Mouse (Mus musculus): Measurements from ENCODE around the gene Gpbp1. TPM values are rescaled to one million over a fixed set of nuclear protein-coding genes. Genes with fewer than 3 reads are reported as not detected.

Gene Gpbp1
- polyA plus RNA-seq (2015; fragmentation: Nextera tagmentation; extraction: Ambion mirVana) = 112 and 114 TPM in 2 replicates

DNA sequence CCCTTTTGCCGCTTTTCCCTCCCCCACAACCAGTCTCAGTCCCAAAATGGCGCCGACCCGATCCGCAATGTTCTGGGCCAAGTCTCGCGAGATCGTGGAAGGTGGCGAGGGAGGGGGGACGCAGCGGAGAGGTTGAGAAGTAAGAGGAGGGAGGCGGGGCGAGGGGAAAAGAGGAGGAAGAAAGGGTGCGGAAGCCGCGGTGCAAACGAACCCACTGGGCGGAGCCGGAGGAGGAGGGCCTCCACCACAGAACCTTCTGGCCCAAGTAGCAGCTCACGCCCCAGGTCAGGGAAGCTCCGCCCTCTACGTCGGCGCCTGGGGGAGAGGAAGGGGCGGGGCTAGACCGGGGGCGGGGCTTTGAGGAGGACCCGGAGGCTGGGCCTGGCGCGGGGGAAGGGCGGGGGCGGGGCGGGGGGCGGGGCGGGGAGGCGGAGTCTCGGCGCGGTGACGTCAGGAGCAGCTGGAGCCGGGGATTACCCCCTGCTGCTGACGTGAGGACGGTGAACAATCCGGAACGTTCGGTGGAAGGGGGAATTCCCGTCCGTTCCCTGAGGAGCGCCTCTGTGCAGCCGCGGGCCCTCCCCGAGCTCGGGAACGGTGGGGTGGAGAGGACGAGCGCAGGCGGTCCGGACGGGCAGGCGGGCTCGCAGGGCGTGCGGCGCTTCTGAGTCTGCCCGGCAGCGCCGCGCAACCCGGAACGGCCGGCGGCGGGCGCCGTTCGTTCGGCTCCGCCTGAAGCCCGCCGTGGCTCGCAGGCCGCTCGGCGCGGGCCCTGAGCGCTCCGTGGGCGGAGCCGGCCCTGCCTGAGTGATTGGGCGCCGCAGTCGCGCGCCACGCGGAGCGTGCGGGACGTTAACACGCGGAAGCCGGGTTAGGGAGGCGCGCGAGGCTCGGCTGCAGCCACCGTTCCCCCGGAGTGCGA lies at the start of gene Gpbp1:
Gpbp1 (minus strand) TSS at position 310 of the 922 bp plus-strand sequence.
- ATAC-seq = peak; percentile 96
- peak within 1 kb of the TSS; percentile 93 for H3K4me3 ChIP-seq
- H3K36me3 ChIP-seq (ENCODE audit: poor library complexity, severe bottlenecking) = no peaks in the 10 kb centered on the region
- peaks cover 30% of the 10 kb centered on the region for H3K27me3 ChIP-seq
- WGBS = under 1% methylated on average over 83 of the region's 109 CpGs
- peaks cover 30% of the 10 kb centered on the region for H3K4me1 ChIP-seq
- H3K9me3 ChIP-seq (replicated peaks) = no peaks in the 10 kb centered on the region
- H3K9ac ChIP-seq = peak within 1 kb of the TSS; percentile 93
- H3K27ac ChIP-seq = peak within 1 kb of the TSS; percentile 98
- peak within 1 kb of the TSS; percentile 88 for H3K4me2 ChIP-seq

DNA sequence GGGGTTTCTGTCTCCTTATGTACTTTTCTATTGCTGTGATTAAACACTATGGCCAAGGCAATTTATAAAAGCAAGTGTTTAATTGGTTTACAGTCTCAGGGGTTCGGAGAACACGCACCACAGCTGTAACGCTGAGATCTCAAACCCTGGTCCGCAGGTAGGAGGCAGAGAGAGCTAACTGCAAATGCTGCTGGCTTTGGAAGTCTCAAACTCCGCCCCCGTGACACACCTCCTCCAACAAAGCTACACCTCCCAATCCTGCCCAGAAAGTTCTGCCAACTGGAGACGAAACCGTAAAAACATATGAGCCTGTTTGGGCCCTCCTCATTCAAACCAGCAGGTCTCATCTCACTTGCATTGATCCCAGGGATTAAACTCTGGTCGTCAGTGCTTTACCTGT lies 47.8 kb upstream of the Gpbp1 start:
- H3K4me1 ChIP-seq = no peaks in the 10 kb centered on the region
- 86% methylated on average over 9 of the region's 9 CpGs for WGBS
- H3K4me3 ChIP-seq = no peak overlapping the region
- H3K4me2 ChIP-seq = no peak overlapping the region
- no peak overlapping the region for H3K27ac ChIP-seq
- no peak for ATAC-seq
- no peaks in the 10 kb centered on the region for H3K27me3 ChIP-seq
- H3K9ac ChIP-seq = no peak overlapping the region
- no peaks in the 10 kb centered on the region for H3K36me3 ChIP-seq (ENCODE audit: poor library complexity, severe bottlenecking)
- H3K9me3 ChIP-seq (replicated peaks) = no peaks in the 10 kb centered on the region

DNA sequence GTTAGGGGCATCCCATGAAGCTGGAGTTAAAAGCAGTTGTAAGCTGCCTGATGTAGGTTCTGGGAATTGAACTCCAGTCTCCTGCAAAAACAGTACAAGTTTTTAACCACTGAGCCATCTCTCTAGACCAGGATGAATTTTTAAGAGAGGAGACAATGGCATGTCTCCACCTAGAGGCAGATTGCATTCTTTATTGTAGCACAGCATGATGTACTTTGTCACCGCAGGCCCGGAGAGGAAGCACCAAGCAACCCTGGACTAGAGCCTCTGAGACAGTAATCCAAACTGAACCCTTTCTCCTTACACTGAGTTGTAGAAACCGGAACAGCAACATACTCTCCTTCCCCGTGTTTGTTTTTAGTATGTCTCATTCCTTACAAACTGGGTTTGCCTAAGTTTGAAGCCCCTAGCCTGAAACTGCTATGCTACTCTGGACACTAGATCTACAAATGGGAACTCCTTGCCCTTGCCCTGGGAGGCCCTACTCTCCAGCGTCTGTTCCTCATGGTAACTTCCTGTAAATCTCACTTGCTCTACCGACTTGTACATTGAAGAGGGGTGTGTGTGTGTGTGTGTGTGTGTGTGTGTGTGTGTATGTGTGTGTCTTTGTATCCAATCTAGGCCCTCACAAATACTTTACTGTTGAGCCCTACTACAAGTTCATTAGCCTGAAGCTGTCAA lies 46.4 kb upstream of the Gpbp1 start:
- 86% methylated on average over 6 of the region's 6 CpGs for WGBS

DNA sequence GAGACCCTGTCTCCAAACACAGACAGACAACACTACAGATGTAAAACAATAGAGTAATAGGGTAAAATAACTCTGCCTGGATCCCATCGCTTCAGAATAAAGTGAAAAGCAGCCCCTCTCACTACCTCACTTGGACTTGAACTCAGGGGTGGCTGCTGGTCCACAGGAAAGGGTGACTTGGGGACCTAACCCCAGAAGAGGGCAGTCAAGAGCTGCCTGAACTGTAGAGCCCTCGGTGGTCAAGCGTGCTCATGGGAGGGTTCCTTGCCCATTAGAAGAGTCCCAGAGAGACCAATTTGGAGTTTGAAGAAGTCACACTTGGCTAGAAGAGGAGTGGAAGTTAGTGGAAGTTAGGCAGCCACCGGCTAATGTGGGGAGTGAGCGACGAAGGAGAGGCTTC lies 44.2 kb upstream of the Gpbp1 start:
- no peak overlapping the region for H3K4me3 ChIP-seq
- no peak overlapping the region for H3K27ac ChIP-seq
- no peak overlapping the region for H3K9ac ChIP-seq
- H3K9me3 ChIP-seq (replicated peaks) = no peaks in the 10 kb centered on the region
- no peaks in the 10 kb centered on the region for H3K4me1 ChIP-seq
- H3K36me3 ChIP-seq (ENCODE audit: poor library complexity, severe bottlenecking) = no peaks in the 10 kb centered on the region
- H3K4me2 ChIP-seq = no peak overlapping the region
- WGBS = 71% methylated on average over 6 of the region's 6 CpGs
- H3K27me3 ChIP-seq = no peaks in the 10 kb centered on the region
- no peak for ATAC-seq

More for the DNA sequence above, 46.4 kb upstream of the Gpbp1 start:
- H3K9me3 ChIP-seq (replicated peaks) = no peaks in the 10 kb centered on the region
- no peaks in the 10 kb centered on the region for H3K36me3 ChIP-seq (ENCODE audit: poor library complexity, severe bottlenecking)
- no peaks in the 10 kb centered on the region for H3K4me1 ChIP-seq
- H3K4me2 ChIP-seq = no peak overlapping the region
- H3K4me3 ChIP-seq = no peak overlapping the region
- H3K27me3 ChIP-seq = no peaks in the 10 kb centered on the region
- H3K9ac ChIP-seq = no peak overlapping the region
- no peak for ATAC-seq
- no peak overlapping the region for H3K27ac ChIP-seq

DNA sequence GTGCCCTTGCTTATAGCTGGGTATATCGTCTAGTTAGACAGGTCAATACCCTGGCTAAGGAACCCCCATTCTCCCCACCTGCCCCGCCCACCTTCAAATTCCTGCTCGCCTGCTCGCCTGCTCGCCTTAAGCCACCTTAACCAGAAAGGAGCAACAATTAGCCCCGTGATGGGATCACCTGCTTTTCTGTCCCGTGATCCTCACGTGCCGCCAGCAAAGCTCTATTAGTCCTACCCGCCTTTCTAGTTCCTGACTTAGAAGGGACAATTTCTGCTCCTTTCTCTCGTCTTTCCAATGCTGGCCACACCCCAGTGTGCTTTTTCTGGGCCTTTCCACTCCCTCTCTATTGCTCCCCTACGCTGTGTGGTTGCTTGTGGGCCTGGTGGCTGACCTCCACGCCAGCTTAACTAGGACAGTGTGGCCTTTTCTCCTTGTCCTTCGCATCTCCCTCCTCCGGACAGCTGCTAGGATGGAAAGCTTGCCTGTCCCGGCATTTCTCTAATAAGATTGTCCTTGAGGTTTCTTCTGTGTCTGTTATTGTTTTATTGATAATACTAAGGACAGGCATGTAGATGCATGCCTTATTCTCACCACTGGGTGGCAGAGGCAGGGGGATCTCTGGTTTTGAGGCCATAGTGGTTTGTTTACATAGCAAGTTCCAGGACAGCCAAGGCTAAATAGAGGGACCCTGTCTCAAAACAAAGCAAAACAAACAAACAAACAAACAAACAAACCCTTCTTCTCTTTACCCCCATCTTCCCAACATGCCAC lies 42.5 kb upstream of the Gpbp1 start:
- Histone ChIP-seq H3K9me3 (replicated peaks) (no peaks in the 10 kb centered on the region), H3K9ac (no peak overlapping the region), H3K27ac (no peak overlapping the region), H3K36me3 (ENCODE audit: poor library complexity, severe bottlenecking) (no peaks in the 10 kb centered on the region), H3K4me3 (no peak overlapping the region), H3K4me2 (no peak overlapping the region), H3K27me3 (no peaks in the 10 kb centered on the region), H3K4me1 (no peaks in the 10 kb centered on the region)
- 91% methylated on average over 16 of the region's 16 CpGs for WGBS
- ATAC-seq = no peak

DNA sequence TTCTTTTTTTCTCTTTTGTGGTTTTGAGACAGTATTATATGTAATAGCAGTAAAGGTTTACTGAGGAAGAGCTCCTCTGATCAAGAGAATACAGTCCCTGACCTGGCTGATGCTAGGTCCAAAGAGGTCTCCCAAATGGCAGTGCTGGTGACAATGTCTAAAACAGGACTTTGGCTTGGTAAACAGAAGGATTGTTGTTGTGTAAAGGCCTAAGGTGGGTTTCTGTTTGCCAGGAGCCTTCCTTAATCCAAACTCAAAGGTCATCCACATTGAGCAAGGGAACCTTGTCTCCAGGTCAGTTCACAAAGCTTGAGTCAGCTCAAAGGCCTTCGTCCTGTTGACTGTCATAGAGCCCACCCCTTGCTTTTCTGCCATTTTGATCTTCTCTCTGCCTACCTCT lies 41.8 kb upstream of the Gpbp1 start:
- no peaks in the 10 kb centered on the region for H3K9me3 ChIP-seq (replicated peaks)
- ATAC-seq = no peak
- WGBS = 93% methylated on average over 1 of the region's 1 CpGs
- no peak overlapping the region for H3K4me2 ChIP-seq
- no peaks in the 10 kb centered on the region for H3K36me3 ChIP-seq (ENCODE audit: poor library complexity, severe bottlenecking)
- H3K4me3 ChIP-seq = no peak overlapping the region
- H3K27me3 ChIP-seq = no peaks in the 10 kb centered on the region
- H3K27ac ChIP-seq = no peak overlapping the region
- H3K4me1 ChIP-seq = no peaks in the 10 kb centered on the region
- H3K9ac ChIP-seq = no peak overlapping the region

DNA sequence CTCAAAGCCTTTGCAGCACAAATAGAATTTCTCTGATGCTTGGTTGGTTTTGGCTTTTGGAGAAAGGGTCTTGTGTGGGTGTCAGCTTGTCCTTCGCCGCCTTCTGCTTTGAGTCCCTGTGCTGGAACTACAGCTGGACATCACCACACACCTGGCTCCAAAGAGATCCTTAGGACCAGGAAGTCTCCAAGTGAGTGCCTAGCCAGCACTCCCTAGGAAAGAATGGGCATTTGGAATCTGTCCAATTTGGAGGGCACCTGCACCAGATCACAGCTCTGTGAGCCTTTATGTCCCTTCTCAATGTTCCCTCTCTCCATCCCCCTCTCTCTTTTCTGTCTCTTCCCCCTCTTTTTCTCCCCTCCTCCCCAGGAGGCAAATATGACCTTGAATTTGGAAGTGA lies 34.4 kb upstream of the Gpbp1 start:
- H3K9ac ChIP-seq = no peak overlapping the region
- ATAC-seq = no peak
- H3K4me2 ChIP-seq = no peak overlapping the region
- no peaks in the 10 kb centered on the region for H3K27me3 ChIP-seq
- H3K4me3 ChIP-seq = no peak overlapping the region
- H3K9me3 ChIP-seq (replicated peaks) = no peaks in the 10 kb centered on the region
- no peaks in the 10 kb centered on the region for H3K36me3 ChIP-seq (ENCODE audit: poor library complexity, severe bottlenecking)
- no peak overlapping the region for H3K27ac ChIP-seq
- 90% methylated on average over 2 of the region's 2 CpGs for WGBS
- H3K4me1 ChIP-seq = no peaks in the 10 kb centered on the region

DNA sequence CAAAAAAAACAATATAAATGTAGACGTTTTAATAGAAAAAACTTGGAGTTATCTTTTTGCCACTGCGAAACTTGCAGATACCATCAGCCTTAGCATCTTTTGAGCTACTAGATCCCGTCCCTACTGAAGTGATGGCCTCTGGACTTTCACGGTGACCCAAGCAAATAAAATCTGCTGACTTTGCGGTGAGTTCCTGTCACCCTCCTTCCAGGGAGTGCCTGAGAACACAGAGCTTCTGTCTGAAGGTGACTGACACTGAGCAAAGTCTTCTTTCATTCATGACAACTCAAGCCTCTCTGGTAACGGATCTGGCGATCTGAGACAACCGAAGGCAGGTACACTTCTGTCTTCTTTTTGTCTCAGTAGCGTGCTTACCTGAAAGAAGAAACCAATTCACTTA lies 32.4 kb upstream of the Gpbp1 start:
- H3K9ac ChIP-seq = no peak overlapping the region
- WGBS = 84% methylated on average over 9 of the region's 9 CpGs
- H3K4me2 ChIP-seq = no peak overlapping the region
- no peaks in the 10 kb centered on the region for H3K4me1 ChIP-seq
- H3K27me3 ChIP-seq = no peaks in the 10 kb centered on the region
- no peak overlapping the region for H3K4me3 ChIP-seq
- H3K9me3 ChIP-seq (replicated peaks) = no peaks in the 10 kb centered on the region
- no peaks in the 10 kb centered on the region for H3K36me3 ChIP-seq (ENCODE audit: poor library complexity, severe bottlenecking)
- no peak overlapping the region for H3K27ac ChIP-seq
- ATAC-seq = no peak

DNA sequence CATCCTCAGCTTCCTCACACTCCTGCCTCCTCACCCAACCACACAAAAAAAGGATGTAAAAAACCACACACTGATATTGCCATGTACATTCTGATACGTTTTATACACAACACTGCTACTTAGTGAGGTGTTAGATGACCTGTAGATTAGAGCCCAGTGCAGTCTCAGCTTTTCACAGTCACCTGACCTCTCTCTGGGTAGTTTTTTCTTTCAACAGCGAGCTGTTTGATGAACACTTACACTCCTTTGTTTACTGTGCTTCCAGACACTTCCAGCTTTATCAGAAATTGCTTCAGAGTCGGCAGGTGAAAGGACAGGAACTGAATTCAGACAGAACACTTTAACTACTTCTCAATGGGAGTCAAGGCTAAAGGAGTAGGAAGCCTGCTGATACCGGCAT lies 30.5 kb upstream of the Gpbp1 start:
- ATAC-seq = no peak
- Histone ChIP-seq H3K4me3 (no peak overlapping the region), H3K27ac (no peak overlapping the region), H3K36me3 (ENCODE audit: poor library complexity, severe bottlenecking) (no peaks in the 10 kb centered on the region), H3K9ac (no peak overlapping the region), H3K4me1 (no peaks in the 10 kb centered on the region), H3K9me3 (replicated peaks) (no peaks in the 10 kb centered on the region), H3K27me3 (no peaks in the 10 kb centered on the region), H3K4me2 (no peak overlapping the region)
- 67% methylated on average over 4 of the region's 4 CpGs for WGBS

DNA sequence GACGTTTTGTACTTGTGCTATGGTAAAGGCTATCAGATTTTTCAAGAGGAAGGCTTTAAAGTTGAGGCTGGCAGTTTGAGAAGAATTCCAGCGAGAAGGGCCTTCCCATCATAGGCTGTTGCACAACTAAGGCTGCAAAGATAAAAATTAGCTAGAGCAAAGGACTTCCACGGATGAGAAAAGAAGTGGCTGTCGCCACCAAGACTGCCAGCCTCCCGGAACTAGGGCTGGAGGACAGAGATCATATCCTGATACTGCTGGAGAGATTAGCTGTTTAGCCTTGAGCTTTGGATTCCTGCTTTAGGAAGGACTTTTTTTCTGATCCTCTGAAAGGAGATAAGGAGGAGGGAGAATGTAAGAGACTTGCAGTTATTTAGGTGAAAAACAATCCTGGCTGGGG lies 28.4 kb upstream of the Gpbp1 start:
- no peaks in the 10 kb centered on the region for H3K4me1 ChIP-seq

DNA sequence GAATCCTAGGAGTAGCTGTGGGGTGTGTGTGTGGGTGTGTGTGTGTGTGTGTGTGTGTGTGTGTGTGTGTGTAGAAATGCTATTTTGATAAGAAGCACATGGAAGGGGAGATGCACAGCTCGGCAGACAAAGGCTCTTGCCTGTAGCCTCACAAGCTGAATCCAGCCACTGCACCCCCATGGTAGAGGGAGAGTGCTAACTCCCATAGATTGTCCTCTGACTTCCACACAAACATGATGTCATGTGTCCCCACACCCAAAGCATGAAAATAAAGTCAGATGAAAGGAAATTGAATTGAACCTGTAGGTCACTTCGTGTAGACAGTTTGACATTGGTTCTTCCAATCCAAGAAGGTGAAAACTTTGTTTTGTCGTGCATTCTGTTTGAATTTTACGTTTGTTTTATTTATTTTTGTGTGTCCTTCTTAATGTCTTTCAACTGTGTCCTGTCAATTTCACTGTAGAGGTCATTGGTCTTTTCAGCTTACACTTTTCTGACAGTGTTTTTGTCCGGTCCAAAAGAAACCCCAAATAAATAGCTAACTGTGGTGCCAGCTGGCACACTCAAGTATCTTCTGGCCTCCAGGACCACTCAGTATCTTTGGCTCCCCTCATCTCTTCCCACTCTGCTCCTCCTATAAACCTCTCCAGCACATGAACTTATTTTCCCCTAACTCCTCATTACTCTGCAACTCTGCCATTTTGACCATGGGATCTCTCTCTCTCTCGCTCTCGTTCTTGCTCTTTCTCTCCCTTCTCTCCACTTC lies 26.7 kb upstream of the Gpbp1 start:
- Histone ChIP-seq H3K27ac (no peak overlapping the region), H3K27me3 (no peaks in the 10 kb centered on the region), H3K4me3 (no peak overlapping the region), H3K4me2 (no peak overlapping the region), H3K36me3 (ENCODE audit: poor library complexity, severe bottlenecking) (no peaks in the 10 kb centered on the region), H3K9ac (no peak overlapping the region), H3K9me3 (replicated peaks) (no peaks in the 10 kb centered on the region), H3K4me1 (no peaks in the 10 kb centered on the region)
- ATAC-seq = no peak
- WGBS = 89% methylated on average over 7 of the region's 7 CpGs

More for the DNA sequence above, 28.4 kb upstream of the Gpbp1 start:
- Histone ChIP-seq H3K27ac (no peak overlapping the region), H3K36me3 (ENCODE audit: poor library complexity, severe bottlenecking) (no peaks in the 10 kb centered on the region), H3K9me3 (replicated peaks) (no peaks in the 10 kb centered on the region), H3K9ac (no peak overlapping the region), H3K4me3 (no peak overlapping the region), H3K4me2 (no peak overlapping the region), H3K27me3 (no peaks in the 10 kb centered on the region)
- no peak for ATAC-seq
- WGBS = 82% methylated on average over 5 of the region's 5 CpGs

Data from forebrain, embryonic 13.5 days (tissue).